Mouse (Mus musculus) erythroid progenitor cell, adult 5-6 weeks (primary cell): ENCODE results near the gene Olfr313. TPM values are rescaled to one million over a fixed set of nuclear protein-coding genes. Genes with fewer than 3 reads are reported as not detected.
"Not testable (repeated sequence)": the region's sequence is repeated elsewhere in the genome, so short reads cannot be mapped to it uniquely, and the experiment has no call there.

Experiments used
- ATAC-seq: replicated peaks from 2 replicates; pipeline ENCODE4 v1.8.0; 2016; ENCODE audit warnings: moderate number of reproducible peaks, mild to moderate bottlenecking, moderate TSS enrichment, inconsistent platforms; ENCODE audit not compliant: poor library complexity, low FRiP score, severe bottlenecking
- total RNA-seq, 2 experiments: library from RNA; stranded (forward) in 1 of 2; stranded (reverse) in 1 of 2; fragments of 150-400 nt in 1 of 2; fragments of 186-747, 209-891 nt in 1 of 2; gene quantifications; 2 replicates each; pipeline versions ENCODE4 v1.2.3 to v1.2.4; 2015 to 2017; ENCODE audit warnings: low replicate concordance in 2 of 2

Olfr313 gene
- total RNA-seq (2015; ENCODE audit: low replicate concordance) (not detected in 2 replicates), total RNA-seq (2017; ENCODE audit: low replicate concordance) (not detected in 2 replicates)

DNA sequence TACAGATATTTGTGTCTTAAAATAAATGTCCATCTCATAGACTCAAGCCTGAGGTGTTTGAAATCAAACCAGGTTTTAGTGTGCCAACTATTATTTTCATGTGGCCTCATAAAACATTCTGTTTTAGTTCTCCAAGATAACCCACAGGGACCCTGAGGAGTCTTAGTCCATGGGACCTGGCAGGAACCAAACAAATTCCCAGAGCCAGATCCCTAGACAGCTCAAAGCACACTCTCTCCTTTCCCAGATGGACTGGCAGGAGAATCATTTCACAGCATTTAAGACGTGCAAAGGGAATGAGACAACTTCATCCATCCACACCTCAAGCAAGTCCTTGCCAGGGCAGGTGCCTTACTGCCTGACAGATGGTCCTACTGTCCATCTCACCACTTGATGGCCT is at the start of gene Olfr313:
Olfr313 (plus strand) TSS at position 301 of the 400 bp plus-strand sequence.
- ATAC-seq = not testable (repeated sequence)

DNA sequence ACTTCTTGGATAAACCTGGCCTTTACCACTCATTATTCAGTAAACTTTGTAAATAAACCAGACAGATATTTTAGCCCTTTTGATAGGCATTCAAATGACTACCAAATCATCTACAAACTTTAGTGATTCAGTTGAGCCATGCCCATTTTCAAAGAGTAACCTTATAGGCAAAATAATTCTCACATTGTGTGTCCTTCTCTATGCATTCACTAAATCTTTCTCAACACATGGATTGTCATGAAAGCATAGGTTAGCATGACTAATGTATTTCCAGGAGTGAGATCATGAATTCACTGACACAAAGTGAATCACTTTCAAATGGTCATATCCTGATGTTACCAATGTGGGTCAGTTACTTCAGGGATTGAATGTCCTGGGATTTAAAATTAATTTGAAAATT is 41.9 kb upstream of the Olfr313 start, which contains the start of gene Olfr315:
Olfr315 (plus strand) TSS at position 301 of the 400 bp plus-strand sequence.
- ATAC-seq = no peak

DNA sequence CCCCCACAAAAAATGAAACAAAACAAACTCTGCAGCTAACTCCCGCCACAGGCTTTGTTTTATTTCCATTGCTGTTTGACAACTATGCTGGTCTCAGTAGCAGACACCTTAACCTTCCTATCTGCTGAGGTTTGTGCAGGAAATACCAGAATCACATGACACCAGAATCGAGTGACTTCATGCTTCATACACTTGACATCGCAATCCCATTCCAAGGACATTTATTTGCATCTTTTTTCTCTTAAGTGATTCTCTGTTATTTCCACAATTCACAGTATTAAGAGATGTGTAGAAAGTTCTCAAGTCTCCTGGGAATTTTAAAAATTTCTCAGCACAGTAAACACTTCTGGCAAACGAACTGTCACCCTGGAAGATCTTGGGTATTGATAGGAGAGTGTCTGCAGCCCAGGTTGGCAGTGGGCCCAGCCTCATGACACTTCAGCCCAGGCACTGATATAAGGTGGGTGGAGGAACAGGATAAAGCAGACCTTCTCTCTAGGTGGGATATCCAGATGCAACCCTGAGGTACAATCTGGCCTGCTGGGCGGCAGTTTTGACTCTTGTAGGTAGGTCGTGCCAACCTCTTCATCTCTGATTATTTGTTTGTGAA is 32.2 kb upstream of the Olfr313 start, which contains the start of gene Olfr314:
Olfr314 (plus strand) TSS at position 473 of the 610 bp plus-strand sequence.
- no peak for ATAC-seq

DNA sequence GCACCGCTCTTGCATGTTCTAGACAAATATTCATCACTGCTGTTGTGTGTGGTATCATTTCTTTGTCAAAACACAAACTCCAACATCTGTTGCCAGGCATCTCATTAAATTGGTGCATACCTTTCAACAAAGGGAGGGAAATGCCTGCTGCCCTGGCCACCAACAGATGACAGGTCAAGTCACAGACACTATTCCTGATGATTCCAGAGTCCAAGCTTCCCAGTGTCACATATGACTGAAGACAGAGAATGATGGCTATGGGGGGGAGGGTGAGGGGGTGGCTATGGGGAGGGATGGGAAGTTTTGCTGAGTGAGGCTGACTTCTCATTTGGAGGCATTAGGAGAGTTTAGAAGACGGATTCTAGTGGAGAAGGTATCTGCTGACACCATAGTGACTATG is 30.6 kb upstream of the Olfr313 start:
- no peak for ATAC-seq

DNA sequence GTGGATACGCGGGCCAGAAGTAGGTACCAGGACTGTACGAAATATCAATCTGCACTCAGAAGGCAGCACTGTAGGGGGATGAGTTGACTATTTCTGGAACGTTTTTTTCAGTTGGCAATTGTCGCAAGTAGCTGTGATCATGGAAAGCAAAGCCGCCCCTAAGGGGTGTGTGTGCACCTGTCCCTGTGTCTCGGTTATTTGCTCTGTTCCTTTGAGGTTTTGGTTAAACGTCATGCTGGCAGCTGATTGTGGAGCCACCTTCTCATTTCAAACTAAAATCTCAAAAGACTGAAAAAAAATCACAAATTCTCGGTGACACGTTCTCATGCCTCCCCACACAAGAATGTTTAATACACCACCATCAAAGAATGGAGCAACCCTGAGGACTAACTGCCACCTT is 27.1 kb upstream of the Olfr313 start:
- no peak for ATAC-seq

DNA sequence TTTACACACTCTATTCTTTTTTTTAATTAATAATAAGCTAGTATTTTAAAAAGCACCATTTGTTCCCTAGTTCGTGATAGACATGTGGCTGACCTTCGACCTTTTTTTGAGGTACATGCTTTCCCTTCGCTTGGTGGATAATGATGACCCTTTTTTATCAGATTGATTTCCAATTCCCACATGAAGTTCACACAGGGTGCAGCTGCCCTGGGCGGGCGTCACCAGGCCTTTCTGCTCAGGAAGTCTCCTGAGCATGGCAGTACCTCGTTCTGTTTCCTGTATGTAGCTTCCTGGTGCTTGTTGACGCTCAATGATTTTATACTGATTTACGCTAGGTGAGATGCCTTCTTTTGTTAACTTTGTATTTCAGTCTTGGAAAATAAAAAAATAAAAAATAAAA is 26.5 kb upstream of the Olfr313 start:
- no peak for ATAC-seq

DNA sequence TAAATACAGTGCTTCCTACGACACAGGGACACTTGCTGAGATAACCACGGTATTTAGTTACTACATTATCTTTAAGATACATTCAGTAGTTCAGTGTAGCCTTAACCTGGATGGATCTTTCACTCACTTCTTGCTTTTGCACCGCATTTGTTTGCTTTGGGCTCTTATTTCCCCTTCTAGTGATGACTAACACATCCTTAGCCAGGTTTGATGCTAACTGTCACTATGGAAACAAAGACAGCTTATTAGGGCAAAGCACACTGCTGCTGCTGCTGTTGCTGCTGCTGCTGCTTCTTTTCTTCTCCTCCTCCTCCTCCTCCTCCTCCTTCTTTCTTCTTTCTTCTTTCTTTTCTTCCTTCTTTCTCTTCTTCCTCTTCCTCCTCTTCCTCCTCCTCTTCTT is 25.3 kb upstream of the Olfr313 start:
- no peak for ATAC-seq

DNA sequence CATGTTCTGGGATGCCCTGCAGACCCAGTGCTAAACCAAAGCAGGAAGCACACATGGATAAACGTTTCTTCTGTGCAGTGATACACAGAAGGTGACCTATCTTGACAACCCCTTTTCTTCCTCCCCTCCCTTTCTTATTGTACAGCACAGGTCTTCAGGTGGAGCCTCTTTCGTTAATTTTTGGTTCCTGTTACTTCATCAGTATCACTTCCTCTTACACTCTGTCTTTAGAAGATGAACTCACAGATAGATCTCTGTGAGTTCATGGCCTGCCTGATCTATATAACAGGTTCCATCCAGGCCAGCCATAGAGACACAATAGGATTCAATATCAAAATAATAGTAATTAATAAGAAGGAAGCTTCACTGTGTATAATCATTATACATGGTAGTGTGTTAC is 24.7 kb upstream of the Olfr313 start:
- ATAC-seq = no peak

DNA sequence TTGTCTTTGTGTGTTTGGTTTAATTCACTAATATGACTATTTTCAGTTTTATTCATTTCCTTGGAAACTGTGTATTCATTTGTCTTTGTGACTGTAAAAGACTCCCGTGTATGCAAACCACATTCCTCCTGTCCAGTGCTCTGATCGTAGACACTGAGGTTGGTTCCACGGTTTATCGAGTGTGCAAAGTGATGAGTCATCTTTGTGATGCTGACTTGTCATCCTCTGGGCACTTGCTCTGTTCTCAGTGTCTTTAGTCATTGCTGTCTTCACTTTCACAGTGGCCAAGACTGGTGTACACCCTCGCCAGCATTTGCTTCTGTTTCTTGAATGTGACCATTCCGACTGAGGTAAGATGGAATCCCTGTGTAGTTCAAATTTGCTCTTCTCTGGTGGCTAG is 24.2 kb upstream of the Olfr313 start:
- ATAC-seq = 0 out of 2 replicates have a peak, but pooled peaks have one; percentile 46

DNA sequence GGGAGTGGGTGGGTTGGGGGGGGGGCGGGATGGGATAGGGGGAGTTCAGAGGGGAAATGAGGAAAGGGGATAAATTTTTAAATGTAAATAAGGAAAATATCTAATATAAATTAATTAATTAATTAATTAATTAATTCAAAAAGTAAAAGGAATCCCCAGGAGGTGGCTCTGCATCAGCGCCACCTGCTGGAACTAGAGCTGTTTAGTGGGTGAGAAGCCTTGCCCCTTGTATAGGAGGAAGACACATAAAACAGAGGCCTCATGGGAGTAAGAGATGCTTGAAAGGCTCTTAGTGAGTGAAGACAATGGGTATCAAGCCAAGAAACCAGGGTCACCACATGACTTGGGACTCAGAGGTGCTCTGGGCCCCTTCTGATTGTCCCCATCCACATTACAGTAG is 18.9 kb upstream of the Olfr313 start:
- ATAC-seq = no peak

DNA sequence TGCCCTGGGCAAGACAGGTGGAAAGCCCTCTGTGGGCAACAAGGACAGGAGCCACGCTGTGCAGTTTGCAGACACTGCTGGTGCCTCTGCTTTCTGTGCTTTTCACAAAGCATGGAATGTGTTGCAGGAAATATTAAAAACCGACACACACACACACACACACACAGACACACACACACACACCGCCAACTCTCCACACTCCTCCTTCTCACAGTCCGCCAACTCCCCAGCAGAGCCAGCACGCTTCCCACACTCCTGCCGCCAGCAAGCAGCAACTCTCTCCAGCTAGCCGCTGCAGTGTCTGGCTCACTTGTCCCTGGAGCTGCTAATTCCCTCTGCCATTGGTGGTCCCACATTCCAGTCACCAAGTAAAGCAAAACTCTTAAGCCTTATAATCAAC is 17.9 kb upstream of the Olfr313 start:
- ATAC-seq = no peak

DNA sequence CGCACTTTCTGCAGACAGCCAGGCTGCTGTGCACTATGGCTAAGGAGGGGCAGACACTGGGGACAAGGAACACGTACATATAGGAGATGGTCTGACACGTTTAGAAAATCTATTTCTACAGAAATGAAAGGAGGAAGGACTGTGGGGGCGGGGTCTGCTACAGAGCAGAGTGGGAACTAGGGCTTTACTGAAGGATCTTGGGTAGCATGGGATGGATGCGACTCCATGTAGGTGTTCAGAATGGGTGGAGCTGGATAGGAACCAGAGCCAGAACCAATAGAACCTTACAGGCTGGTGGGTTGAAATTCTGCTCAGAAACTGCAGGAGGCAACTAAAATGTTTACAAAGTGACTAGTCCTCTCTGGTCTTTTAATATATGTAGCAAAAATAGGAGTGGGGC is 15.1 kb upstream of the Olfr313 start:
- ATAC-seq = no peak

DNA sequence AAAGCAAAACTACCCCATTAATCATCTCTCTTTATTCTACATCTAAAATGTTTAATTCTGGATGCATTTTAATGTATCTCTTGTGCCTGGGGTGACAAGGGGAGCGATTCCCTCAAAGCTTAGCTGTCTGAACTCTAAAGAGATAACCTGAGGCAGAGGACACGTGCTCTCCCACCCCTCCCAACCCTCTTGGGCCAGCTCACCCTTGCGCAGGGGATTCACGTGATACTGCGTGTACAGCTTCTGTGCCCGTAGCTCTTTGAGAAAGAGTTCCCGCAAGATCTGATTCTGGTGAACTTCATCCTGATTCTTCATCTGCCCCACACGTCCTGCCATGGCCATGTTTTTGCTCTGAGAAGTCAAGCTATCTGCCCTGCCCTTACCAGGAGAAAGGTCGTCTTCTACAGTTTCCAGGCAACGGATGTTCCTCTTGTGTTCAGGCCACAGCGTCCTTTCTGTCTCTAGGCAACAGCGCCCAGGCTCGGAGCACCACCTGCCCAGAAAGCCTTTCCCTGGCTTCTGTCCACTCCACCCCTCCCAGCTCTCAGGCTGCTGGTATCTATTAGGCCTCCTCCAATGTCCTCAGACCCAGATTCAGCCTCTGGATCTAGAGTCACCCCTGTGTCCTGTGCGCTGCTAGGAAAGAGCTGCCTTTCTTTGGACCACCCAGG is 13.1 kb upstream of the Olfr313 start, which contains the start of gene Fam183b:
Fam183b (minus strand) TSS at position 403 of the 671 bp plus-strand sequence.
- no peak for ATAC-seq

DNA sequence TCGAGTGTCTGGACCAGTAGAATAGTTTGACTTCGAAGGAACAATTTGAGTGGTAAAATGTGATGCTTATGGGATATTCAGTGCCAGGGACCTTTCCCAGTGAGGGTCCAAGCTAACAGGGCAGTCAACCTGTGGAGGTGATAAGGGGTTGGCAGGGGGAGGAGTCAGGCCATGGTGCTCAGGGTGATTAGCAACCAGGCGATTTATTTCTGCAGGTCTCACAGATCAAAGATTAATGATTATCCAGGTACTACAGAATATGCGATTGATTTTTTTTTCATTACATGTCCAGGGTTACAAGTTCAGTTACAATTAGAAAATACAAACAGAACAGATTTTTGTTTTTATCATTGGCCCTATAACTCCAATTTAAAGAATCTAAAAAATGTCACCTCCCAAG is 10.9 kb upstream of the Olfr313 start:
- ATAC-seq = no peak

DNA sequence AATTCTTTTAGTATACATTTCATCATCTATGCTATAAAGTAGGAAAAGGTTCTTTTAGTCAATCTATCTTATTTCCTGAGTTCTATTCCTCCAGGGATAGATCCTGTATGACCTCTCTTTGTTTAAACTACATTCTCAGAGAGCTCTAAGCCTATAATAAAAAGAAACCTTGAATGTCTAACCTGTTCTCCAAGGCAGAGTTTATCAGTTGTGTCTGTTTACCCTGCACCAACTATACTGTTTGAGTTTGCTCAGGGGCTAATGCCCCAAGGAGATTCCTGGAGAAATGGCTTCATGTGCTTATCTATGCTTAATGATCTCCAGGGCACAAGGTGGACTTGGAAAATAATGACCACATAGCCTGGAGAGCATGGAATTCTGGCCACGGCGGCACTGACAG is 10.4 kb upstream of the Olfr313 start:
- ATAC-seq = no peak

DNA sequence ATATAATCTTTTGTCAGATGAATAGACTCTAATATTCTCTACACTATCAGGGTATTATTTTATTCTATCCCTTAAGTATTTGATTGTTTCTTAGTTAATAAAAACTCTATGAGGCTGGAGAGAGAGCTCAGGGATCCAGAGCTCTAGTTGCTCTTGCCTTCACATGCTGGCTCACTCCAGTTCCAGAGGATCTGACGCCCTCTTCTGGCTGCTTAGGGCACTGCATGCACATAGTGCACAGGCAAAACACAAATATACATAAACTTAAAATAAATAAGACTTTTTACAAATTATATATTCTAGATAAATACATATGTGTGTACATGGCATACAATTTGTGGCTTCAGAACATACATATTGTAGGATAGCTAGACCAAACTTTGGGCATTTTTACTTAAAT is 2.8 kb upstream of the Olfr313 start:
- no peak for ATAC-seq

DNA sequence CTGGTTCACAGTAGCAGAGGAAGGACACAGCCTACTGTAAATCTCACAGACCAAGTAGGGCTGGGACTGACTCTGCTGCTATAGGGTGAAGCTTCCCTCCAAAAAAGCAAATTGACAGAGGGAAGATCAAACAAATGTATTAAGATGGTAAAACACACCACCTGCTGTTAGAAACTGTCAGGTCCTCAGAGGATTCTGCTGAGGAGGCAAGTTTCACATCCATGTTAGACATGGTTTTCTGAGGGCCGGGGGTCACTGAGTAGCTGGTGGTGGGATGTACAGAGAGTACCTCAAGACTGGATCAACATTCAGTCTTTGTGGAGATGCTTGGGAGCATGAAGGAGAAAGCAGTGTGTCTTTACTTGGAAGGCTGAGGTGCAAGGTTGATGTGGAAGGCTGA is 876 bp downstream of the Olfr313 start:
- no peak for ATAC-seq

DNA sequence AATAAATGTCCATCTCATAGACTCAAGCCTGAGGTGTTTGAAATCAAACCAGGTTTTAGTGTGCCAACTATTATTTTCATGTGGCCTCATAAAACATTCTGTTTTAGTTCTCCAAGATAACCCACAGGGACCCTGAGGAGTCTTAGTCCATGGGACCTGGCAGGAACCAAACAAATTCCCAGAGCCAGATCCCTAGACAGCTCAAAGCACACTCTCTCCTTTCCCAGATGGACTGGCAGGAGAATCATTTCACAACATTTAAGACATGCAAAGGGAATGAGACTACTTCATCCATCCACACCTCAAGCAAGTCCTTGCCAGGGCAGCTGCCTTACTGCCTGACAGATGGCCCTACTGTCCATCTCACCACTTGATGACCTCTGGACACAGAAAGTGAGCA is 14.1 kb downstream of the Olfr313 start, which contains the start of gene Olfr312:
Olfr312 (plus strand) TSS at position 301 of the 400 bp plus-strand sequence.
- ATAC-seq = not testable (repeated sequence)

DNA sequence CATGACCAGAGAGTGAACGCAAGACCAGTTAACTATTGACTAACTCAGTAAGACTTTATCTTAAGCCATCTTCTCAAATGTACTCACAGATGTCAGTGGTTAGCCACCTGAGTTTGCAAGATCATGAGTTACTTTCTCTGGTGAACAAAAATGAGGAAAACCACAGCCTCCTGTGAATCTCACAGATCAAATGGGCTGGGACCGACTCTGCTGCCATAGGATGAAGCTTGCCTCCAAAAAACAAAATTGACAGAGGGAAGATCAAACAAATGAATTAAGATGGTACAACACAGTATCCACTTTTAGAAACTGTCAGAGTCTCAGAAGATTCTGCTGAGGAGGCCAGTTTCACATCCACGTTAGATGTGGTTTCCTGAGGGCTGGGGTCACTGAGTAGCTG is 15.0 kb downstream of the Olfr313 start:
- no peak for ATAC-seq

DNA sequence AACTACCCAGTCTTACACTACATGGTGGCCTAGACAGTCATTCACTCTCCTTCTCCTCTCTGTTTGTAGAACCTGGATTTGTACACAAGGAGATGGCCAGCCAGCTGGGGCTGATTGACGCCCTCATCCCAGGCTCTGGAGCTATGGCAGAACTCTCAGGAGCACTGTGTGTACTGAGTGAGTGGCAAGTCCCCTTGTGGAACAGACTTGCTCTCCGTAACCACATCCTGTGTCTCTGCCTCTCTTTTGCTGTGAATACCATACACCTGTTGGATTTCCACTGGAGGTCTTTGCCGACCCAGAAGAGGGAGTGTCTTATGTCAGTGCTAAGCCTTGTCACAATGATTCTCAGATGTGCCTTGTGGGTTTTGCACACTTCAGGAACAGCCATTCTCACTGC is 17.7 kb downstream of the Olfr313 start:
- ATAC-seq = 0 out of 2 replicates have a peak, but pooled peaks have one; percentile 46

DNA sequence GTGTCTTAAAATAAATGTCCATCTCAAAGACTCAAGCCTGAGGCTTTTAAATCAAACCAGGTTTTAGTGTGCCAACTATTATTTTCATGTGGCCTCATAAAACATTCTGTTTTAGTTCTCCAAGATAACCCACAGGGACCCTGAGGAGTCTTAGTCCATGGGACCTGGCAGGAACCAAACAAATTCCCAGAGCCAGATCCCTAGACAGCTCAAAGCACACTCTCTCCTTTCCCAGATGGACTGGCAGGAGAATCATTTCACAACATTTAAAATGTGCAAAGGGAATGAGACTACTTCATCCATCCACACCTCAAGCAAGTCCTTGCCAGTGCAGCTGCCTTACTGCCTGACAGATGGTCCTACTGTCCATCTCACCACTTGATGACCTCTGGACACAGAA is 24.2 kb downstream of the Olfr313 start, which contains the start of gene Olfr311:
Olfr311 (plus strand) TSS at position 301 of the 400 bp plus-strand sequence.
- ATAC-seq = not testable (repeated sequence)
